Mouse (Mus musculus) kidney, adult 2 months (tissue): ENCODE measurements around the gene Kctd13. TPM values are rescaled to one million over a fixed set of nuclear protein-coding genes. Genes with fewer than 3 reads are reported as not detected.
"Not testable (repeated sequence)": the region's sequence is repeated elsewhere in the genome, so short reads cannot be mapped to it uniquely, and the experiment has no call there.

Experiments
- DNase-seq: peaks from one replicate; pipeline ENCODE4 v3.0.0; 2021
- H3K27ac ChIP-seq: fragments of 200-500 bp; 2 replicates; pipeline ENCODE4 v1.5.1; 2012; ENCODE audit warnings: low read depth, low read length, control low read depth, inconsistent platforms; ENCODE audit not compliant: insufficient read depth
- H3K27me3 ChIP-seq: fragments of 200-500 bp; replicated peaks from 2 replicates; pipeline ENCODE4 v1.6.1; 2012; ENCODE audit warnings: mild to moderate bottlenecking, moderate library complexity, low read length, inconsistent platforms; ENCODE audit not compliant: control insufficient read depth, insufficient read depth
- H3K36me3 ChIP-seq: fragments of 200-500 bp; 2 replicates; pipeline ENCODE4 v1.6.1; 2012; ENCODE audit warnings: mild to moderate bottlenecking, moderate library complexity, low read length, inconsistent platforms; ENCODE audit not compliant: control insufficient read depth, insufficient read depth
- H3K4me1 ChIP-seq: fragments of 200-500 bp; 2 replicates; pipeline ENCODE4 v1.6.1; 2011; ENCODE audit warnings: low read length; ENCODE audit not compliant: control insufficient read depth, insufficient read depth
- H3K4me3 ChIP-seq: fragments of 200-500 bp; 2 replicates; pipeline ENCODE4 v1.5.1; 2011; ENCODE audit warnings: mild to moderate bottlenecking, low read depth, low read length, control low read depth; ENCODE audit not compliant: insufficient read depth
- CTCF ChIP-seq: fragments of 200-500 bp; conservative IDR thresholded peaks from 2 replicates; pipeline ENCODE4 v1.5.1; 2011; ENCODE audit warnings: low read depth, mild to moderate bottlenecking, control low read depth, low read length, moderate library complexity, mixed read lengths; ENCODE audit not compliant: insufficient read depth, insufficient read length
- POLR2A ChIP-seq: fragments of 200-500 bp; IDR thresholded peaks from one replicate; pipeline ENCODE4 v1.6.1; 2011; ENCODE audit warnings: low read depth, low read length, control low read depth
- WGBS: fragments of 180-500 bp; shearing (Covaris S2); methylation state at CpG from one replicate; pipeline ENCODE4 v1.1.7; 2018; 5-methylcytosine and 5-hydroxymethylcytosine counted together
- polyA plus RNA-seq: library from polyadenylated mRNA; depleted of rRNA; stranded (reverse); fragments of >200 nt; gene quantifications from 2 replicates; pipeline ENCODE4 v1.2.3, GENCODE M21; 2012

Gene Kctd13
- polyA plus RNA-seq, 1 experiment, result 21.4 TPM

DNA sequence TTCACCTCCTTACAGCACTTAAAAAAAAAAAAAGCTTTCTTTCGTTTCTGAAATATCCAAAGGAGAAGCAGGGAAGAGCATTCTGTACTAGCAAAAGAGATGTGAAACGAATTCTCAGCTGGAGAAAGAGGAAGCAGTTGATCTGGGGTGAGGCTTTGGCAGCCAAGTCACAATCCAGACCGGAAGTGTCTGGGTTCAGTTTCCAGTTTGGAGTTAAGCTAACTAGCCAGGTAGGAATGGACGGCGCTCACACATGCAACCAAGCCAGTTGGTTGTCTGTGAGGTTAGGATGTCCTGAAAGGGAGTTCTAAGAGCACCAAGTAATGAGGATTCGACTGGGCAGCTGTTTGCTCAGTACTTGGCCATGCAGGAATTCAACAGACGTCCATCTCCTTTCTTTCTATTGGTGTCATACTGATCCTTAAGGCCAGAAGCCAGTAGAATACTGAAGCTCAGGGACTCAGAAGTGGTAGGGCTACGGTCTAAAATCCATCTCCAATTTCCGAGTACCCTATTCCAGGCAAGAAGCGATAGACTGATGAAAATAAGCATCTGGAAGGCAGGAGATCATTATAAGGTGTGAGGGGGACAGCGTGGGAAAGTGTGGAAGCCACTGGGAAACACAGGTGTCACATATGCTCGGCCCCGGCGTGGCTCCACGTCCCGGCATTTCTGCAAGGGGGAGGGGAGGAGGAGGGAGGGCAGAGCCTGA is 31.1 kb upstream of the Kctd13 start:
- Histone ChIP-seq H3K36me3 (no peaks in the 10 kb centered on the region), H3K27me3 (no peaks in the 10 kb centered on the region), H3K4me3 (peak overlapping the region; percentile 73), H3K4me1 (peaks cover 8% of the 10 kb centered on the region; the same call in 1 of the 2 replicates), H3K27ac (peak overlapping the region; percentile 72)
- TF ChIP-seq POLR2A, result no peak
- TF ChIP-seq CTCF, result no peak
- peak; percentile 59 for DNase-seq
- 10% methylated on average over 16 of the region's 16 CpGs for WGBS

DNA sequence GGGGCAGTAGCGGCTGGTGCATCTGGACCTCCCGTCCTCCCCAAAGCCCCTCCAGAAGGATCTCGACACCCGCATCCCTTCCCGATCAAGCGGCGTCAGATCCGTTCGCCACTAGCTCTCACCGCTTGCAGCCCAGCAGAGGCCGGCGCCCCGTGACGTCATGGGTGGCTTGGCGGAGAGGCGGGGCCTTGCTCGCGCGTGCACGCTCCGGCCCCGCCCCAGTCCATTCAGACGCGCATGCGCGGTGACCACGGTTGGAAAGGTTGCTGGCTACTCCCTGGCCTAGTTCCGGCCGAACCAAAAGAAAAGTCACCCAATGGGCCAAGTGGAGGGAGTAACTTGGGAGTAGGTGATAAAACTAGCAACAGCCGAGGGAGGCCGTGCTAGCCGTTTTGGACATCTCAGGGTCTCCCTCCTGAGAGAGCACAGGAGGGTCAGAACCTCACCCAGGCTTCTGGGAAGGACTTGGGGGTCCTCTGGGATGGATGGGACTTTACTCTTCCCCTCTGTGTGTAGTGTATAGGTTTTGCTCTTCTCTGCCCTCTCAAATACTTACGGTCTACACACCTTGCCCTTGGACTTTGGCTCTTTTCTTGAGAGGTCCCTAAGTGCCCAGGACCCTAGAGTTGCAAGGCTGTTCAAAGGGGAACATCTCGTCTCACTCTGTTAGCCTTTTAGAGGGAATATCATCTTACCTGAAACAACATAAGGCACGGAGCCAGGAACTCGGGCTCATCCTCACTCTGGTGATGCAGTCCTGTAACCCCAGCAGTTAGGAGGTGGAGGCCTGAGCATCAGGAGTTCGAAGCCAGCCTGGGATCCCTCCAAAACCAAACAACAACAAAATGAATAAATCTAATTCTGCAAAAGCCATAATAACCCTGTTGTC is 30.3 kb upstream of the Kctd13 start:
- peak; percentile 98 for DNase-seq
- Histone ChIP-seq H3K4me3 (peak overlapping the region; percentile 73), H3K27me3 (no peaks in the 10 kb centered on the region), H3K27ac (peak overlapping the region; percentile 79), H3K4me1 (peaks cover 8% of the 10 kb centered on the region; the same call in 1 of the 2 replicates), H3K36me3 (no peaks in the 10 kb centered on the region)
- WGBS, result 8% methylated on average over 37 of the region's 37 CpGs
- TF ChIP-seq CTCF (no peak), POLR2A (peak; percentile 53)

DNA sequence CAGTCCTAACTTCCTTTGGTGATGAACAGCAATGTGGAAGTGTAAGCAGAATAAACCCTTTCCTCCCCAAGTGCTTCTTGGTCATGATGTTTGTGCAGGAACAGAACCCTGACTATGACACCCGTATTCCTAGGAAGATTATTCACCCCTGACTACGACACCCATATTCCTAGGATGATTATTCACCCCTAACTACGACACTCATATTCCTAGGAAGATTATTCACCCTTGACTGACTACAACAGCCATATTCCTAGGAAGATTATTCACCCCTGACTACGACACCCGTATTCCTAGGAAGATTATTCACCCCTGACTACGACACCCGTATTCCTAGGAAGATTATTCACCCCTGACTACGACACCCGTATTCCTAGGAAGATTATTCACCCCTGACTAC is 28.9 kb upstream of the Kctd13 start:
- H3K27me3 ChIP-seq, H3K4me1 ChIP-seq, H3K27ac ChIP-seq, H3K36me3 ChIP-seq, H3K4me3 ChIP-seq, DNase-seq: not testable (repeated sequence)
- 85% methylated on average over 8 of the region's 9 CpGs for WGBS

- TF ChIP-seq CTCF (no peak), POLR2A (no peak)
- Histone ChIP-seq H3K4me3 (no peak overlapping the region), H3K4me1 (no peaks in the 10 kb centered on the region), H3K27me3 (no peaks in the 10 kb centered on the region), H3K36me3 (no peaks in the 10 kb centered on the region), H3K27ac (no peak overlapping the region)
- DNase-seq, result no peak
- WGBS, result 65% methylated on average over 3 of the region's 3 CpGs
Observed at GRCm38 (mm10) chr7:126905590-126905989, 23.1 kb upstream of the Kctd13 start.

DNA sequence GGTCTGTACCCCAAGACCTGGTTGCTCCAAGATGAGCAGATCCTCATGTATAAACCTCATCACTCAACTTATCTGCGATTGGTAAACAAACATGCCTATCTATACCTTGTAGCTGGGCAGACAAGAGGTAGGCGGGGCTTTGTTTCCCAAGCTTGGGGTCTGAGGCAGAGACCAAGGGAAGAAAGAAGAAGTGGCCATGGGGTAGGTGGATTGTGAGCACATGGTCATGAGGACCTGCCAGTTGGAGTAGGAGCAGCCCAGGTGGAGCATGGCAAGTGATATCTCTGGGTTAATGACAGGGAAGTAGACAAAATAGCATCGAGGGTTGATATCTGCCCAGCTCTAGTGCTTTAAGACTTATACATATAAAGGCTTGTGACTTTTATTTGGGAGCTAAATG is 13.8 kb upstream of the Kctd13 start:
- 87% methylated on average over 3 of the region's 3 CpGs for WGBS
- Histone ChIP-seq H3K36me3 (no peaks in the 10 kb centered on the region), H3K27me3 (no peaks in the 10 kb centered on the region), H3K4me1 (peaks cover 2% of the 10 kb centered on the region; the same call in 1 of the 2 replicates), H3K4me3 (no peak overlapping the region), H3K27ac (no peak overlapping the region)
- no peak for DNase-seq
- TF ChIP-seq POLR2A (no peak), CTCF (no peak)

- 21% methylated on average over 4 of the region's 4 CpGs for WGBS
- not testable (repeated sequence) for H3K27ac ChIP-seq, H3K4me1 ChIP-seq, H3K4me3 ChIP-seq, H3K36me3 ChIP-seq, H3K27me3 ChIP-seq
- DNase-seq, result peak; percentile 68
Observed at GRCm38 (mm10) chr7:126918356-126918755, 10.3 kb upstream of the Kctd13 start.

GRCm38 (mm10) chr7:126919973-126920372 is 8.7 kb upstream of the Kctd13 start:
- Histone ChIP-seq H3K27ac (no peak overlapping the region), H3K27me3 (no peaks in the 10 kb centered on the region), H3K36me3 (no peaks in the 10 kb centered on the region), H3K4me1 (peaks cover 7% of the 10 kb centered on the region; the same call in 1 of the 2 replicates), H3K4me3 (no peak overlapping the region)
- DNase-seq, result no peak
- whole genome bisulfite sequencing, result 90% methylated on average over 4 of the region's 4 CpGs
- TF ChIP-seq POLR2A (no peak), CTCF (no peak)
